Mouse (Mus musculus) right cerebral cortex, postnatal 10 days (tissue): Measurements from ENCODE around the gene Mpp1.

ENCODE experiments used
- DNase-seq, 2 experiments: peaks; one replicate each; pipeline ENCODE4 v3.0.0; 2021; ENCODE audit warnings: low spot score in 2 of 2

Gene Mpp1

DNA sequence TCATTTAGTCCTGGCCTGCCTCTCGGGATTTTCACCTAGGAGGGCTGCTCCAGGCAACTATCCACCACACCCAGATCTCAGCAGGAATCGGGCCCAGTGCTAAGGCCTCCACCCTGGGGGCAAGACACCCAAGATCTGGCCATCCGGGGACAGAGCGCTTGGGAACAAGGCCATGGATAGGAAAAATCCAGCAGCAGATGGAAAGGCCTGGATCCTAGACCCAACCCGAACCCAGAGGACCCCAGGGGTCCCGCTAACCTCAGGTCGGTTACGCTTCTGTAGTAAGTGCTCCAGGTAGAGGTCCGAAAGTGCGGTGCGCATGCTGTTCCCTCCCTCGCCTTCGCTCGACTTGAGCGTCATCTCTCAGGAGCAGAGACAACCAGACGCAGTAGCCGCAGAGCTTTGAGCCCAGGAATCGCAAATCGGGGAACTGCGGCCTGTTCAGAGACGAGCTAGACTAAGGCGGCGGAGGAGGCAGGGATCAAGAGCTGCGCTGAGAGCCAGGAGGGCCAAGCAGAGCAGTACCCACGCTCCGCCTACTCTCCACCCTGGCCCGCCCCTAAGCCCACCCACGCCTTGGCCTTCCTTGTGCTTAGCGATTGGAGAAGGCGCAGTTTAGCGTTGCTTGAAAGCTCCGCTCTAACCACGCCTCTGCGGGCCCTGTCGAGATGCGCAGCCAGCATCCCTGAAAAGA lies at the start of gene Mpp1:
Mpp1 (minus strand) TSS at position 550 of the 694 bp plus-strand sequence.
- DNase-seq: peak; percentile 80 to 82

DNA sequence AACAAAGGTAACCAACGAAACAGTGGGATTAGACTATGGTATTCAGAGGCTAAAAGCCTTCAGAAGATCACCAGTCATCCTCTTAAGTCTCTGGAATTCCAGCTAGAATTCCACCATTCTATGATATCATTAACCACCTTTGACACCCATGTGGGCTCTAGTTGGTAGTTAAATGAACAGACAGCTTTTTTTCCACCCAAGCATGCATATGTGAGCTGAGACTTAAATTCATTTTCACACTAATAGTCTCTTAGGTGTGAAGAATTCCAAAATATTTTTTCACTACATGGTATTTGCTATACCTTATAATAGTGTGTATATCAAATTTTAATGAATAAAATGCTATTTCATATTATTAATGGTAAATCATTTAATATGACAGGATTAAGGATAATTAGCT lies 32.9 kb upstream of the Mpp1 start, which contains the start of gene Smim9:
Smim9 (minus strand) TSS at position 101 of the 400 bp plus-strand sequence.
- DNase-seq: no peak

DNA sequence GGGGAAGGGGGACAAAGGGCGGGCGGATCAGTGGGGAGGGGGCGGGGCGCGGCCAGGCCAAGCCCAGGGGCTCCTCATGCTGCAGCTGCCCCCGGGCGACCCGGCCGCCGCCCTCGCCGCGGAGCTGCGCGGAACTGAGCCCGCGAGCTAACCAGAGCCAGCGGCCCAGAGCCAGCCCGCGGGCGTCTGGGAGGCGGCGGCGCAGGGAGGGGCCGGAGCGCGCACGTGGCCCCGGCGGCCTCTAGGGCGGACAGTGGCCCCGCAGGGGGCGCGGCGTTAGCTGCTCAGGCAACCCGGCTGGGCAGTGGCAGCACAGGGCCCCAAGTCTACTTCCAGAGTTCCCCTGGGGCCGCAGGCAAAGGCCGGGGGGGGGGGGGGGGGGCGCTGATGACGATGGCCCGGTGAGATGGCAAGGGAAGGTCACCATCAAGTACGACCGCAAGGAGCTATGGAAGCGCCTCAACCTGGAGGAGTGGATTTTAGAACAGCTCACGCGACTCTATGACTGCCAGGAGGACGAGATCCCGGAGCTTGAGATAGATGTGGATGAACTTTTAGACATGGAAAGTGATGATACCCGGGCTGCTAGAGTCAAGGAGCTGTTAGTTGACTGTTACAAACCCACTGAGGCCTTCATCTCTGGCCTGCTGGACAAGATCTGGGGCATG lies 24.9 kb upstream of the Mpp1 start:
- peak in 1 of 2 experiments; percentile 22 for DNase-seq

DNA sequence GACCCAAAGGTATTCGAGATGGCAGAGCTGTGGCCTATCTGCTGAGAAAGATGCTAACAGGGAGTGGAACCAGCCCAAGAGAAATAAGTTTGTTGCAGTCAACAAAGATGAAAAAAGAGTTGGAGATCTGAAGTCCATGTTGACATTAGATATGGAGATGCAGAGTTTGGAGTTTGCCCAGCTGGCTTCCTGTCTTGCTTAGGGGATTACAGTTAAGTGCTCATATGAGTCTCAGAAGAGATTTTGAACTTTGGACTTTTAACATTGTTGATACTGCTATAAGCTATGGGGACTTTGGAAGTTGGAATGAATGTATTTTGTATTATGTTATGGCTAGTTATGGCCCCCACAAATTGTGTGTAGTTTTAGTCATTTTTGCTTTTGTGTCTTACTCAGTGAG lies 21.4 kb upstream of the Mpp1 start:
- DNase-seq: no peak

DNA sequence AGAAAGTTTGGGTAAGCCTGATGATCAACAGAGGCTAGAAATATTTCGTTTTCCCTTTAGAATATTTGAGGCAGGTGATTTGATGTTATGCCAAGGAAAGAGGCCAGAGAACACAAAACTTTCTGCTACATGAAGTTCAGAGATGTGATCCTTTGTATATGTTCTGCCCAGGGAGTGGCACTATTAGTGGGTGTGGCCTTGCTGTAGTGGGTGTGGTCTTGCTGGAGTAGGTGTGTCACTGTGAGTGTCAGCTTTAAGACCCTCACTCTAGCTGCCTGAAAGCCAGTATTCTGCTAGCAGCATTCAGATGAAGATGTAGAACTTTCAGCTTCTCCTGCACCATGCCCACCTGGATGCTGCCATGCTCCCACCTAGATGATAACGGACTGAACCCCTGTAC lies 19.5 kb upstream of the Mpp1 start:
- no peak for DNase-seq

DNA sequence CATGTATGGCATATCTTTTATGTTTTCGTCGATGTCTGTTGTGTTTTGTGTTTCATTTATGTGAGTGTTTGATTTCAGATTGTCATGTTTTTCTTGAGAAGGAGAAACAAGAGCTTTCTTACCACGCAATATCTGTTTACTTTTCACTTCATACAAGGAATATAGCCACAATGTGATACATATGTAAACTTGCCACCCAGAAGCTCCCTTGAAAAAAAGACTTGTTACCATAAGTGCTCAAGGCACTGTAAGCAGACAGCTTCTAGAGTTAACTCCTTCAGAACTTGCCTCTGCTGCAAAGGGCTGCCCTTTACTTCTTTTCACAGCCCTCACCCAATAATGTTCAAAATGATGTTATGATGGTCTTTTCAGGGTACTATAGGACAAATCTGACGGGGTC lies 17.6 kb upstream of the Mpp1 start:
- DNase-seq: no peak

DNA sequence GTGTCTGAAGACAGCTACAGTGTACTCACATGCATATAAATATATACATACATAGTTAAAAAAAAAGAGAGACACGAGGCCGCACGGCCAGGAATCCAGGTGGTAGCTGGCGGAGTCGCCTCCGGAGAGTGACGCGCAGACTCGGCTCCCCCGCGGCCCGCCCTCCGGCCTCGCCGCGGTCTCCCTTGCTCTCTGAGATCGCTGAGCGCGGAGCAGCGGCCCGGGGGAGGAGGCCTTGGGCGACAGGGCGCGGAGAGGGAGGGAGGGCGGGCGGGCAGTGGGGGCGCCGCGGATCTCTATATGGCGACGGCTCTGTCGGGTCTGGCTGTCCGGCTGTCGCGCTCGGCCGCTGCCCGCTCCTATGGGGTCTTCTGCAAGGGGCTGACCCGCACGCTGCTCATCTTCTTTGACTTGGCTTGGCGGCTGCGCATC lies 12.3 kb upstream of the Mpp1 start:
- peak in 1 of 2 experiments; percentile 25 for DNase-seq

DNA sequence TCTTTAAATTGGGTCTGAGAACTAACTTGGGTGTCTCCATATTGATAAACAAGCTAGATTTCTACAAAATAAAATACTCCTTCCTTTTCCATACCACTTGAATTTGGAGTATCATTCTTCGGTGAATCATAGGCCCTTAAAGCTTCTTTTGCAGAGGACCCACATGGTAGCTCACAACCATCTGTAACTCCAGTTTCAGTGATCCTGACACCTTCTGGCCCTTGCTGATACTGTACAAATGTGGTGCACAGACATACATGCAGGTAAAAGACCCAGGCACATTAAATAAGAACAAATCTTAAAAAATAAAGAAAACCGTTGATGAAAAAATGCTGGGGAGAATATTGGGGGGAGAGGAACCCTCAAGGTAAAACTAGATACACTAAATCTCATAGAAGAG lies 7.4 kb upstream of the Mpp1 start:
- DNase-seq: no peak

DNA sequence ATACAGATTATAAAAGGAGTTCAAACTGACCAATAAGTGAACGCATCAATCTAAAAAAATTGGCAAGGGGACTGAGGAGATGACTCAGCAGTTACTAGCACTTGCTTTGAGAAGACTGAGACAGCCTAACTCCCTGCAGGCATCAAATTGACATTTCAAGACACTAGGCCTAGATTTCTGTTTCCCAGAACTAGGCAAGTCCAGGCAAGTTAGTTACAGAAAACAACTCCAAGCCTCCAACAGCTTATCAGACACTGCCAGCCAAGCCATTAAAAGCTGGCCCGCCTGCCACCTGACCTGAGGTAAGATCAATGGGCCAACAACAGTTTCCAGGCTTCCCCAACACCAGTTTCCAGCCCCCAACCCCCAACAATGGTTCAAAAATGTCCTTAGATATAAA lies 6.9 kb upstream of the Mpp1 start:
- no peak for DNase-seq

DNA sequence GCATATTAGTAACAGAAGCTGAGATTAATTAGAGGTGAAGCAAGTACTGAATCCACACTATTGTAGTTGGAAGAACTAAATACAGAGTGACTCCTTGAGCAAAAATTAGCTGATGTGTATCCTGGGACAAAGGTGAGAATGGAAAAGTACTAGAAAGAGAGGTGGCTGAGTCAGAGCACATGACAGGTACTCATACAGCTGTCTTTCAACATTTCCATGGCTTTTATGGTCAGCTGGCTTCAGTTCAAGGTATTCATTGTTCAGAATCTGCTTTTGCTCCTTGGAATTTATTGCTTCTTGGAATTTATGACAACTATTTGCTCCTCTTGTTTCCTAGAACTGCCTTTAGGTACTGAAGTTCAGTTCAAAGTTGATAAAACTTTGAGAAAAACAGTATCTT lies 6.1 kb upstream of the Mpp1 start:
- DNase-seq: no peak

DNA sequence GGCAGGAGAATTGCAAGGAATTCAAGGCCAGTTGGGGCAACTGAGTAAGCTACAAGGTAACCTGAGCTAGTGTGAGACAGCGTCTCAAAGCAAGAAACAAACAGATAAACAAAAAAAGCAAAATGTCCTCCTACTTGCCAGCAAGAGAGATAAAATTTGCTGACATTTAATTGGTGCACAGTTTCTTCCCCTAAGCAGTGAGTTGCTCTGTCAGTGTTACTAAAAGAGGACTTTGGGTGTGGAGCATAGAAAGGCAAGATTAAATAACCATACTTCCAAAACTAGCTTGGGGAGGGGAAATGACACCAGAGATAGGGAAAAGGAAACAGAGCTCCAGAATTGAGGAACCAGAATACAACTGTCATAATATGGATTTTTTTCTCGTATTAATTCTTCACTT lies 1.3 kb downstream of the Mpp1 start:
- DNase-seq: no peak

DNA sequence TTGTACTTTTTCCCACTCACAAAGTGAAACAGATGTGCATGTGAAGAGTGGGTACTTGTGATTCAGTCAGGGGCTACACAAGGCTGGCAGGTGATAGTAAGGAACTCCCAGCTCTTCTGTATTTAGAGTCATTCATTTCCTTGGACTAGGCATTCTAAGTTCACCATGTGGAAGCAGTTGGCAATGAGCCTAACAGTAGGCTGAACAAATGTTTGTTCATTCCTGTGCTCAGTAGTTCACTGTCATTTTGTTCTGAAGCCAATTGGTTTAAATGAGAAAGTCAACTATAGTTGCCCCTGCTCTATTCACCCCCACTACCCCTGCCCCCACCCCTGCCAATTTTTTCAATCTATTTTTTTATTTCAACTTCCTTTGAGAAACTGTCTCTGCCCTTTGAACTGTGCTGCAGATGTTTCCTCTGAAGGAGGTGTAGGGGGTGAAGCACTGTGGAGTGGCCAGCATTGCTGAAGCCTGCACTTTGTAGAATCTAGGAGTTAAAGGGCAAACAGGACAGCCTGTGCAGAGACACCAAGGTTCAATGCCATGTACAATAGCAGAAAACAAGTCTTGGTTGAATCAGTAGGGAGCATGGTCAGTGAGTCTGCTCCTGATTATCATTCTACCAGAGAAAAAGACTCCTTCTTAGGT lies 2.4 kb downstream of the Mpp1 start:
- no peak for DNase-seq

DNA sequence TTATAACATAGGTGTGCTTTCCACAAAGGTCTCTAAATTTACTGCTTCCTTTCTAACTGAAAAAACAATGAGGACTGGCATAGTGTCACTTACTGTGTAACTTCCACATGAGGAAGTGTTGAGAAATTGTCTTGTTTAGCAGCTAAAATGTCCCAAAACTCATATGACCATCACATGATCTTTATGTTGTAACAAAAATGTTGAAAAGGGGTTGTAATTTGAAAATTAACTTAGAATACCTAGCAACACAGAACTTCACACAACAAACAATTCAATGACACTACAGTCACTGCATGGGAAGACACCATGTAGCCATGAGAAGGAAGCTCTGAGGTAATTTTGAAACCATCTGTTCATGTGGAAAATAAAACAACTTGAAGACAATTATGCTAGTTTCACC lies 3.9 kb downstream of the Mpp1 start:
- no peak for DNase-seq

DNA sequence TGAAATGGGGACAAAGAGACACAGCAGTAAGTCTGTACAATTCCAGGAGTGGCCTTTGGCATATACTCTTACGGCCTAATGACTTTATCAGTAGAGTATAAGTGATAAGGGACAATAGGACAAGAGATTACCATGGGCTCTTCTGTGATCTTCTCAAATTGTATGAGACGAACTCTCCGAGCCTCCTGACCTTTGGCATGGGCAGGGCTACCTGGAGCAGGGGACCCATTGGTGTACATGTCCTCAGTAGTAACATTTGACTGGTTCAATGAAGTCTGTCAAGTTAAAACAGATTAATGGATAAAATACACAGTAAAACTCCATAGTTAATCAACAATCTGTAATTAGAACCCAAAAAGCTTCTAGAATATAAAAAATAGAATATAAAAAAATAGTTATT lies 5.2 kb downstream of the Mpp1 start:
- no peak for DNase-seq

DNA sequence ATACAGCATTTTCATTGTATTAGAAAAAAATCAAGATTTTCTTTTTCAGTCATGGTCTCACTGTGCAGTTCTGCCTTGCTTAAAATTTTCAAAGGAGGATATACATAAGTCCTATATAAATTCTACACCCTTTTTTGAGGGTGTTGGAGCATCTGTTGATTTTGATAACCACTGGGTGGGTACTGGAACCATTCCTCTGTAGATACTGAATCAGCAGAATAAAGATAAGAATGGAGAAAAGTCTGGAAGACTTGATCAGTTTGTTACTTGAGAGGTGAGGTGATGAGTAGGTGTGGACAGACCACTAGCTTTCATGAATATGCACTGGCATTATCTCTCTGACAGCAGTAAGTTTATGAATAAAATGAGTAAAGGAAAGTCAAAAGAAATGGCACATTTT lies 15.3 kb downstream of the Mpp1 start:
- DNase-seq: no peak

DNA sequence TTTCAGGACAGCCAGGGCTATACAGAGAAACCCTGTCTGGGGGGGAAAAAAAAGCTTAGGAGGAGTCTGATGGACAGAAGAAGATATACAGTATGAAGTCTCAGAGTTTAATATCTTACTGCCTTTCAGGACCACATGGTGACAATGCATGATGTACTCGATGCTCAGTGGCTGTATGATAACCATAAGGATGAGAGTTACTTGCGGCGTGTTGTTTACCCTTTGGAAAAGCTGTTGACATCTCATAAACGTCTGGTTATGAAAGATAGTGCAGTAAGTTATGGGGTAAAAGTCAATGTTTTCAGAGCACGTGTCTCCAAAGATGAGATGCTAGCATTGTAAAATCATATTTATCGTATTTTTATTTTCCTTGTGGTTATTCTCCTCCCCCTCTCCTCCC lies 28.5 kb downstream of the Mpp1 start:
- no peak for DNase-seq

DNA sequence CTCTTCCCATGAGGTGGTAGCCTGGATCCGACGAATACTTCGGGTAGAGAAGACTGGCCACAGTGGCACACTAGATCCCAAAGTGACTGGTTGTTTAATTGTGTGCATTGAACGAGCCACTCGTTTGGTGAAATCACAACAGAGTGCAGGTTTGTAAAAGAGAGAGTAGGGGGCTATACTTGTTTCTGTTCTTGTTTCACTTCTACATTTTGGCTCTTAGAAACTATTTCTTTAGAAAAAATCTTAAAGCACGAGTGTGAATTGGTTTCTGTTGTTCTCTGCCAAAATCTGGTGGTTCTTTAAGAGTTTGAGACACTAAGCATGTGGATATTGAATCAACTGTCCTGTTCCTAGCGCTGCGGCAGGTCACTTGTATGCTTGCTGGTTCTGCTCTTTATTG lies 32.0 kb downstream of the Mpp1 start:
- no peak for DNase-seq

DNA sequence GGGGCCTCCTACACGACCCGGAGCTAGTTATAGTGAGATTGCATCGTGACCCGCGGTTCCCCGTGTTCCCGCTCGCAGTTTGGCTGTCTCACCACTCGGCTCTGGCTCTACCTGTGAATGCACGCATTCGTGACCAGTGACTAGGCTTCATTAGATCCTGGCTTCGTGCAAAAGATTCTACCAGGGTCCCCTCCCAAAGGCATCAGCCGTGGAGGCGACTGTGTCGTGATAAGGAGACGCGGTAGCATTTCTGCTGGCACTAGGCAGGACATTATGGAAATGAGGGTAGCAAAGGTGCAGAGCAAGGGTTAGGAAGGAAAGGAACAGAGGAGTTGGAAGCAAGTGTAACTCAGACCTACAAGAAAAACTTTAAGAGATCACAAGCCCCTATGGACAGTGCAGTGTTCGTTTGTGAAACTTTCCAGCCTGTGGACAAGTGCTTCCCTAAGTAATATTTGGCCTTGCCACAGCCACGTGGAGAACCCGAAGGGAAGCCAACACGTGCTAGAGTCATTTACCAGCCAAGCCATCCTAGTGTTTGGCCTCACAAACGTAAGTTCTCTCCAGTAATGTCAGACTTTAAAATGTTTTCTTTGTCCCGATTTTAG lies 34.5 kb downstream of the Mpp1 start:
- peak in 1 of 2 experiments; percentile 21 for DNase-seq

DNA sequence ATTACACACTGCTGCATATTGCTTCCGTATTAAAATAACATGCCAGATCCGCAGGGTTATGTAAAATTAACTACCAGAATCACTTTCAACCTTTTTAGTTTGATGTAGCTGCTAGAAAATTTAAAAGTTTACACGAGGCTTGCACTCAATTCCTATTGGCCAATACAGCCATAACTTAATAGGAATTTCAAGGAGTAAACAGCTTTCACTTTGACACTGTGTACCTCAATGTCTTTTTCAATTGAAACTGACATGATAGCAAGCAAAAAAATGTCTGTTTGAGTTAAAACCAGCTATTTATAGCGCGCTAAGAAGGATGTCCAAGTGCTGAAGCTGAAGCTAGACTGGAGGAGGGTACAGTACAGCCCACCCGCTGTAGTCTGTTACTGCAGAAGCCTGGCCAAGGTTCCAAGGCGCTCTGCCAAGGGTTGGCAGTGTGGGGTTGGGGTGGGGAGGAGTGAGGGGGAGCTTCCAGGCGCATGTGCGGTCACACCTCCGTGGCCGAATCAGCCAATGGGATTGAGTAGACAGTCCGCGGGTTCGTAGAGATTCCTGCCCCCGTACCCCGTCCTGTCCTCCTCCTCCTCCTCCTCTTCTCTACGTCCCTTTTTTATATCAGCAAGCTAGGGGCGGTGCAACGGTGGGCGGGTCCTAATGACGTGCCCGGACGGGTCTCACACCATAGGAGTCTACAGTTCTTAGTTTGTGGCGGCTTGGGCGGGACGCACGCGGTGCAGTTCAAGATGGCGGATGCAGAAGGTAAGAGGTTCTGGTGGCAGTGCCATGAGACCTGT lies 35.2 kb downstream of the Mpp1 start, which contains the start of gene Dkc1:
Dkc1 (plus strand) TSS at position 486 of the 794 bp plus-strand sequence.
- DNase-seq: peak; percentile 95 to 96

DNA sequence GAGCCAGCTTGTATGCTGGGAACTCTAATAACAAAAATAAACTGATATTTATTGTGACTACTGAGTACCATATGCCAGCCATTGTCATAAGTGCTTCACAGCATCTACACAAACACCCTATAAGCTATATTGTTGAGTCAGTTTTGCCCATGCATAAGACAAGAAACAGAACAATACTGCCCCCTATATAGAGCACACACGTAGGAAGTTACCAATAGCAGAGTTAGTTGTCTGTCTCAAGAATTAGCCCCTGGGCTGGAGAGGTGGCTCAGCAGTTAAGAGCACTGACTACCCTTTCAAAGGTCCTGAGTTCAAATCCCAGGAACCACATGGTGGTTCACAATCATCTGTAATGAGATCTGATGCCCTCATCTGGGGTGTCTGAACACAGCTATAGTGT lies 45.2 kb downstream of the Mpp1 start:
- no peak for DNase-seq

DNA sequence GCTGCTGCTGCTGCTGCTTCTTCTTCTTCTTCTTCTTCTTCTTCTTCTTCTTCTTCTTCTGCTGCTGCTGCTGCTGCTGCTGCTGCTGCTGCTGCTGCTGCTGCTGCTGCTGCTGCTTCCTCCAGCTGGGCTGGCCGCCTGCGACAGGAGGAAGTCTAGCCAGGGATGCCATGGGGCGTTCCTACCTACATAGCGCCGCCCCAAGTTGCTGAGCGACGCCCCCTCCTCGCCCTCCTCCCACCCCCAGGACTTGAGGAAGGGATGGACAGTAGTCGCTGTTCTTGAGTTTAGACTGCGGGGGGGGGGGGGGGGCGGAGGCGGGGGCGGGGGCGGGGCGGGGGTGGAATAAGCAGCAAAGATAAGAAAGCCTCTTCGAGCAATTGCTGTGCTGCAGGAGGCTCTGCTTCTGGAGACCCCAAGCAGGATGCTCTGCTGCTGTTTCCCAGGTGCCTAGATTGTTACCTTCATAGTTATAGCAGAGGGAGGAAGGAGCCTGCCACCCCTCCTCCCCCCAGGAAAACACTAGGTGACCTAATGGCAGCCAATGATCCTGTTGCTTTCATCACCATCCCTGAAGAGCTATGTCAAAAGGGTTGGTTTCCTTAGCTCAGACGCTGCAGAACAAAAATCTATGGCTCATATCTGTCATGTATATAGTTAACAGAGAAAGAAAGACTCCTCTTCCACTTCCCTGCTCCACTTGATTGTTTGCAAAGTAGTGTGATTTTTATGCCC lies 45.9 kb downstream of the Mpp1 start, which contains the start of gene Gab3:
Gab3 (minus strand) TSS at position 685 of the 735 bp plus-strand sequence.
- DNase-seq: peak; percentile 51 to 64
